Mouse (Mus musculus) forebrain, embryonic 14.5 days (tissue): ENCODE results near the gene Tnni1. TPM values are rescaled to one million over a fixed set of nuclear protein-coding genes. Genes with fewer than 3 reads are reported as not detected.

Experiments used
- ATAC-seq: fragments of 200-750 bp; cut with Nextera tagmentation; 2 replicates; pipeline ENCODE4 v1.8.0; 2017; ENCODE audit warnings: mild to moderate bottlenecking, moderate library complexity
- DNase-seq: peaks from one replicate; pipeline ENCODE4 v3.0.0-alpha.2; 2015; ENCODE audit warnings: low spot score
- H3K27ac ChIP-seq: fragments of 300-500 bp; sonication (generic); 2 replicates; pipeline ENCODE4 v1.5.1; 2014; ENCODE audit warnings: low read depth, mild to moderate bottlenecking, control low read depth, low read length, moderate library complexity
- H3K27me3 ChIP-seq: fragments of 300-500 bp; sonication (generic); replicated peaks from 2 replicates; pipeline ENCODE4 v1.6.1; 2014; ENCODE audit warnings: low read length, control low read depth, mixed read lengths; ENCODE audit not compliant: control insufficient read depth, insufficient read depth
- H3K36me3 ChIP-seq: fragments of 300-500 bp; sonication (generic); 2 replicates; pipeline ENCODE4 v1.6.1; 2014; ENCODE audit warnings: low read length, control low read depth; ENCODE audit not compliant: control insufficient read depth, insufficient read depth
- H3K4me1 ChIP-seq: fragments of 300-500 bp; sonication (generic); 2 replicates; pipeline ENCODE4 v1.6.1; 2014; ENCODE audit warnings: antibody characterized with exemption, low read length, control low read depth; ENCODE audit not compliant: control insufficient read depth, insufficient read depth
- H3K4me2 ChIP-seq: fragments of 300-500 bp; sonication (generic); 2 replicates; pipeline ENCODE4 v1.6.1; 2014; ENCODE audit warnings: mild to moderate bottlenecking, control low read depth, low read length
- H3K4me3 ChIP-seq: fragments of 300-500 bp; sonication (generic); 2 replicates; pipeline ENCODE4 v1.5.1; 2014; ENCODE audit warnings: low read depth, low read length, control low read depth
- H3K9ac ChIP-seq: fragments of 300-500 bp; sonication (generic); 2 replicates; pipeline ENCODE4 v1.6.1; 2014; ENCODE audit warnings: mild to moderate bottlenecking, low read length, control low read depth, moderate library complexity
- H3K9me3 ChIP-seq: fragments of 300-500 bp; sonication (generic); replicated peaks from 2 replicates; pipeline ENCODE4 v1.6.1; 2016; ENCODE audit warnings: low read length, control low read depth, mixed read lengths; ENCODE audit not compliant: control insufficient read depth
- WGBS: fragments of 180-500 bp; shearing (Covaris S2); extraction: QIAGEN DNeasy Blood & Tissue Kit; methylation state at CpG from one replicate; pipeline ENCODE4 v1.1.7; 2014; 5-methylcytosine and 5-hydroxymethylcytosine counted together
- polyA plus RNA-seq: library from polyadenylated mRNA; unstranded; fragments of >200 nt; fragmentation: Nextera tagmentation; extraction: Ambion mirVana; gene quantifications from 2 replicates; pipeline ENCODE4 v1.2.1, GENCODE M21; 2014

Gene Tnni1
- polyA plus RNA-seq, 1 experiment from 2014 or later, result 0.39 TPM

GRCm38 (mm10) chr1:135843519-135844262, 64.5 kb downstream of the Tnni1 start:
- Histone ChIP-seq H3K4me2 (no peak overlapping the region), H3K36me3 (no peaks in the 10 kb centered on the region), H3K27ac (no peak overlapping the region), H3K9me3 (no peaks in the 10 kb centered on the region), H3K4me1 (no peaks in the 10 kb centered on the region), H3K9ac (no peak overlapping the region), H3K27me3 (no peaks in the 10 kb centered on the region), H3K4me3 (no peak overlapping the region)
- ATAC-seq (no peak), DNase-seq (no peak)
- WGBS, result 89% methylated on average over 10 of the region's 10 CpGs

DNA sequence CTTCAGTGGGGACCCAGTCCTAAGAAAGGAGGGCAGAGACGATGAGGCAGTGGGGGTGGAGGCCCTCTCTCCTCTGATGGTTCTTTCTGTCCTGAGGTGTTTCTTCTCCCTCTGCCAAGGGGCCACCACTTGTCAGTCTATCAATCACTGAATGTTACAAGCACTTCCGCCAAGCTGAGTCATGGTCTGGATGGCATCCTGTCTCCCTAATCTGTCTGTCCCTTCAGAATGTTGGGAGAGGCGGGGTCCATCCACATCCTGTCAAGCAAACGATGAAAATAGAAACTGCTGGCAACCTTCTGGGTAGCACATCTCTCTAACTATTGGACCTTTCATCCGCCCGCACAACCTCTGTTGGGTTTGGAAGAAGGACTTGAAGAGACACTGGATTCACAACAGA, 65.2 kb downstream of the Tnni1 start:
- WGBS, result 82% methylated on average over 6 of the region's 6 CpGs
- no peak overlapping the region for H3K4me3 ChIP-seq
- ATAC-seq, result no peak

DNA sequence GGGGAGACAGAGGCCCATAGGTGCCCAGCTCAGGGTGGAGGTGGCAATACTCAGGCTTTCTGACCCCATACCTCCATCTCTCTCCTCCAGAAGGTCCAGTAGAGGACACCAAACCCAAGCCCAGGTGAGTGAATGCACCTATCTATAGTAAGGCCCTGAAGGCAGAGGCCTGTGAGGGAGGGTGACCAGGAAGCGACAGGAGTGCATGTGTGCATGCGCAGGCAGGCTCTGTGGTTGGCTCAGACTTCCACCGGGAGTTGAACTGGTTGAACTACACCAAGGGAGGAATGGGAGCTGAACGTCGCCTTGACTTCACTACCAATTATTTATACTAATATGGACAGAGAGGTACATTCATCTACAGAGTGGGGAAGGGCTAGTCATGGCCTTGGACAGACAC, 67.4 kb downstream of the Tnni1 start:
- H3K27me3 ChIP-seq, result no peaks in the 10 kb centered on the region
- DNase-seq (no peak), ATAC-seq (no peak)
- no peak overlapping the region for H3K9ac ChIP-seq
- no peaks in the 10 kb centered on the region for H3K9me3 ChIP-seq
- no peak overlapping the region for H3K4me2 ChIP-seq
- no peaks in the 10 kb centered on the region for H3K4me1 ChIP-seq
- H3K27ac ChIP-seq, result no peak overlapping the region
- H3K36me3 ChIP-seq, result no peaks in the 10 kb centered on the region
- 77% methylated on average over 5 of the region's 5 CpGs for WGBS
- H3K4me3 ChIP-seq, result no peak overlapping the region

More for the DNA sequence above, 65.2 kb downstream of the Tnni1 start:
- no peak overlapping the region for H3K4me2 ChIP-seq
- DNase-seq, result no peak
- H3K9ac ChIP-seq, result no peak overlapping the region
- no peaks in the 10 kb centered on the region for H3K36me3 ChIP-seq
- H3K27me3 ChIP-seq, result no peaks in the 10 kb centered on the region
- H3K27ac ChIP-seq, result no peak overlapping the region
- no peaks in the 10 kb centered on the region for H3K4me1 ChIP-seq
- H3K9me3 ChIP-seq, result no peaks in the 10 kb centered on the region

- H3K27me3 ChIP-seq, result no peaks in the 10 kb centered on the region
- ATAC-seq, result no peak
These were observed 67.9 kb downstream of the Tnni1 start for GRCm38 (mm10) chr1:135847139-135847562.

GRCm38 (mm10) chr1:135847611-135848351, 68.5 kb downstream of the Tnni1 start:
- no peaks in the 10 kb centered on the region for H3K9me3 ChIP-seq
- H3K4me2 ChIP-seq, result no peak overlapping the region
- no peak for DNase-seq
- H3K27me3 ChIP-seq, result no peaks in the 10 kb centered on the region
- H3K27ac ChIP-seq, result no peak overlapping the region
- ATAC-seq, result no peak
- no peaks in the 10 kb centered on the region for H3K36me3 ChIP-seq
- no peak overlapping the region for H3K4me3 ChIP-seq
- peaks cover 8% of the 10 kb centered on the region for H3K4me1 ChIP-seq
- WGBS, result 89% methylated on average over 17 of the region's 17 CpGs
- no peak overlapping the region for H3K9ac ChIP-seq

More at GRCm38 (mm10) chr1:135847139-135847562, 67.9 kb downstream of the Tnni1 start:
- H3K9ac ChIP-seq, result no peak overlapping the region
- H3K4me1 ChIP-seq, result peaks cover 3% of the 10 kb centered on the region; the same call in 1 of the 2 replicates
- H3K9me3 ChIP-seq, result no peaks in the 10 kb centered on the region
- no peak overlapping the region for H3K27ac ChIP-seq
- H3K4me2 ChIP-seq, result no peak overlapping the region
- WGBS, result 27% methylated on average over 6 of the region's 6 CpGs
- peak; percentile 54 for DNase-seq
- no peak overlapping the region for H3K4me3 ChIP-seq
- H3K36me3 ChIP-seq, result no peaks in the 10 kb centered on the region

DNA sequence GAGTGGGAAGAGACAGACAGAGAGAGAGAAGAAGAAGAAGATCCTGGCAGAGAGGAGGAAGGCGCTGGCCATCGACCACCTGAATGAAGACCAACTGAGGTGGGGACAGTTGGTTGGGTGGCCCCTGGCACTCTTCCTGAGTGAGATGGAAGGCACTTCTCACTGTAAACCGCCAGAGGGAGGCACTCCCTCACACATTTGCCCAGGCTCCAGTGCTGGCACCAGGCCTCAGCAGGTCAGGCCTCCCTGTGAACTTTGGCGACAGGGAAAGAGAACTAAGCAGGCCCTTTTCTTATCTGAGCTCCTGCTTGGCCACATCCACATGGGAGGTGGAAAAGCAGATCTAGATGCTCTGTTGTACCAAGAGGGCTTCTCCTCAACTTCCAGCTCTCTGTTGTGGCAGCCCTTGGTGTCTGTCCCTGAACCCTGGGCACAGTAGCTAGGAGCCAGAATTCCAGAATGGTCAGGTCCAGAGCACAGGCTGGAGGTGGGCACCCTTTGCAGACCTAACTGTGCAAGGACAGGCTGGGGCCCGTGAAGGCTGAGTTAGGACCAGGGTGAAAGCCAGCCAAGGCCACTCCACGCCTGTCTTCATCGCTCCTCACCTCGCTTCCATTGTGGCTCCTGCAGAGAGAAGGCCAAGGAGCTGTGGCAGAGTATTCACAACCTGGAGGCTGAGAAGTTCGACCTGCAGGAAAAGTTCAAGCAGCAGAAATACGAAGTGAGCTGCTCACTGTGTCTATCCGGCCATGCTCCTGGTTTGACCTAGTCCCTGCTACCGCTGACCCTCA, 71.7 kb downstream of the Tnni1 start:
- H3K9ac ChIP-seq, result no peak overlapping the region
- no peak overlapping the region for H3K27ac ChIP-seq
- H3K4me3 ChIP-seq, result no peak overlapping the region
- no peak overlapping the region for H3K4me2 ChIP-seq
- H3K36me3 ChIP-seq, result no peaks in the 10 kb centered on the region
- WGBS, result 70% methylated on average over 12 of the region's 12 CpGs
- ATAC-seq (no peak; the same call in 1 of the 2 replicates), DNase-seq (peak; percentile 35)
- peaks cover 8% of the 10 kb centered on the region for H3K4me1 ChIP-seq
- H3K27me3 ChIP-seq, result no peaks in the 10 kb centered on the region
- no peaks in the 10 kb centered on the region for H3K9me3 ChIP-seq

GRCm38 (mm10) chr1:135852044-135852756, 73.0 kb downstream of the Tnni1 start:
- DNase-seq (peak; percentile 36), ATAC-seq (peak; percentile 54)
- Histone ChIP-seq H3K4me3 (no peak overlapping the region), H3K4me2 (no peak overlapping the region), H3K9me3 (no peaks in the 10 kb centered on the region), H3K36me3 (no peaks in the 10 kb centered on the region), H3K4me1 (peaks cover 8% of the 10 kb centered on the region), H3K9ac (no peak overlapping the region; the same call in 1 of the 2 replicates), H3K27me3 (no peaks in the 10 kb centered on the region), H3K27ac (no peak overlapping the region)
- 41% methylated on average over 13 of the region's 13 CpGs for WGBS

DNA sequence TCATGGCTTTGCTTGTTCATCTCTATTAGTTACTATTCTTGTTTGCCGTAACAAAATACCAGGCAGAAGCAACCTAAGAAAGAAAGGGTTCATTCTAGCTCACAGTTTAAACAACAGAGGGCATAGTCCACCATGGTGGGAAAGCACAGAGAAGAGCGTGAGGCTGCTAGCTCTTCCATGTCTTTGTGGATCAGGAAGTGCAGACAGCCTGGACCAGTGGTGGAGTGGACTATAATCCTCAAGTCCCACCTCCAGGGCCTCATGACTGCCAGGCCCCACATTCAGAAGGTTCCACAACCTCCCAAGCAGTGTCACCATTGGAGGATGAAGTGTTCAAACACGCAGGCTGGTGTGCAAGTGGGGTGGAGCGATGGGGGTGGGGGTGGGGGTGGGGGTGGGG, 74.0 kb downstream of the Tnni1 start:
- no peak overlapping the region for H3K9ac ChIP-seq
- H3K9me3 ChIP-seq, result no peaks in the 10 kb centered on the region
- H3K36me3 ChIP-seq, result no peaks in the 10 kb centered on the region
- ATAC-seq (no peak), DNase-seq (no peak)
- no peak overlapping the region for H3K4me3 ChIP-seq
- no peaks in the 10 kb centered on the region for H3K27me3 ChIP-seq
- peaks cover 8% of the 10 kb centered on the region for H3K4me1 ChIP-seq
- H3K27ac ChIP-seq, result no peak overlapping the region
- no peak overlapping the region for H3K4me2 ChIP-seq
- WGBS, result 89% methylated on average over 4 of the region's 4 CpGs
